8 mouse cellular contexts compared by ENCODE assay signal in genomic region chr6:5645150-5645732, GRCm38 (mm10).
DNase-seq lines count a peak whose midpoint lies in the region; ATAC-seq and TF ChIP-seq lines count a peak whose summit lies in the region.

No protein-coding gene starts in this region.

- TF ChIP-seq POLR2A in CH12.LX (IDR thresholded peaks at IDR 0.05; ENCODE audit: low read depth, low read length) = no peak

- H3K4me3 ChIP-seq in CH12.LX (replicated peaks in 1 of 3; ENCODE audit: low read depth in 2 of 3, low read length in 2 of 3, poor library complexity in 1 of 3) = no peak overlapping the region
- H3K4me3 ChIP-seq in liver, postnatal 0 days (ENCODE audit: low read depth, low read length) = no peak overlapping the region

- WGBS in liver, postnatal 0 days (ENCODE audit: insufficient replicate concordance) = 27% methylated on average over 9 of the region's 9 CpGs

- DNase-seq in CH12.LX (ENCODE audit: extremely low read depth) = peak; percentile 63
- DNase-seq in adrenal gland, postnatal 14 days = peak; percentile 87
- DNase-seq in embryo, embryonic 11.5 days (ENCODE audit: low read depth, low spot score) = peak; percentile 70
- peak; percentile 7 to 26 for DNase-seq in heart, adult 9 months (ENCODE audit: low spot score in 2 of 2)
- peak; percentile 70 for DNase-seq in kidney, postnatal 14 days
- DNase-seq in liver, postnatal 0 days = peak; percentile 69
- DNase-seq in ovary, postnatal 14 days (ENCODE audit: low spot score) = peak; percentile 68

- peak; percentile 86 for TF ChIP-seq CTCF in CH12.LX (conservative IDR thresholded peaks at IDR 0.05 in 1 of 2, IDR thresholded peaks at IDR 0.05 in 1 of 2; ENCODE audit: low read depth in 2 of 2, low read length in 2 of 2)
- peak; percentile 83 for TF ChIP-seq CTCF in liver, postnatal 0 days (IDR thresholded peaks at IDR 0.05; ENCODE audit: low read depth)

- no peaks in the 10 kb centered on the region for H3K27me3 ChIP-seq in CH12.LX (replicated peaks)
- no peaks in the 10 kb centered on the region for H3K27me3 ChIP-seq in liver, postnatal 0 days (ENCODE audit: insufficient read depth, low read length)

- no peak overlapping the region for H3K4me2 ChIP-seq in CH12.LX (ENCODE audit: insufficient read depth, low read depth, poor library complexity, severe bottlenecking)
- no peak overlapping the region for H3K4me2 ChIP-seq in liver, postnatal 0 days (ENCODE audit: low read depth, low read length)

- TF ChIP-seq RAD21 in CH12.LX (IDR thresholded peaks at IDR 0.05; ENCODE audit: low read depth, low read length) = peak; percentile 84

- no peaks in the 10 kb centered on the region for H3K9me3 ChIP-seq in CH12.LX (replicated peaks; ENCODE audit: low read length)
- H3K9me3 ChIP-seq in liver, postnatal 0 days (ENCODE audit: low read length) = no peaks in the 10 kb centered on the region

- TF ChIP-seq EP300 in CH12.LX (IDR thresholded peaks at IDR 0.05; ENCODE audit: low read length) = no peak
- TF ChIP-seq EP300 in liver, postnatal 0 days (IDR thresholded peaks at IDR 0.05; ENCODE audit: low read depth) = no peak

- no peaks in the 10 kb centered on the region for H3K4me1 ChIP-seq in CH12.LX (ENCODE audit: control insufficient read depth in 1 of 2, insufficient read depth in 2 of 2)
- no peaks in the 10 kb centered on the region for H3K4me1 ChIP-seq in liver, postnatal 0 days (ENCODE audit: insufficient read depth)

- H3K79me2 ChIP-seq in CH12.LX (replicated peaks; ENCODE audit: control insufficient read depth, extremely low read depth, insufficient read depth, poor library complexity, severe bottlenecking) = no peaks in the 10 kb centered on the region

- no peaks in the 10 kb centered on the region for H3K36me3 ChIP-seq in CH12.LX (replicated peaks in 1 of 2; ENCODE audit: control insufficient read depth in 1 of 2, insufficient read depth in 1 of 2, low read length in 1 of 2)
- no peaks in the 10 kb centered on the region for H3K36me3 ChIP-seq in liver, postnatal 0 days (replicated peaks; ENCODE audit: insufficient read depth, low read length)

- H3K27ac ChIP-seq in CH12.LX (ENCODE audit: insufficient read depth, low read depth) = no peak overlapping the region
- no peak overlapping the region for H3K27ac ChIP-seq in liver, postnatal 0 days (ENCODE audit: low read depth)

- in situ Hi-C loops in CH12.LX (cut with MboI; ENCODE audit: low pct_ligation_motif_present, low pct_unique_long_range_greater_than_20kb, low sequenced_read_pairs) = no loop called here

- H3K9ac ChIP-seq in CH12.LX (ENCODE audit: insufficient read depth, low read depth) = no peak overlapping the region
- no peak overlapping the region for H3K9ac ChIP-seq in liver, postnatal 0 days (replicated peaks)

- ATAC-seq in liver, postnatal 0 days = no peak
- ATAC-seq in inflammation-experienced regulatory T-cells, adult 6 months = no peak

- dilution Hi-C loops in CH12.LX (cut with MboI; ENCODE audit: extremely low pct_ligation_motif_present, extremely low pct_unique_long_range_greater_than_20kb, low sequenced_read_pairs) = no loop called here

TF ChIP-seq in CH12.LX, 34 proteins besides CTCF, POLR2A, EP300 and RAD21:
- TF ChIP-seq SIN3A (IDR thresholded peaks at IDR 0.05; ENCODE audit: low read length) = 0 out of 2 replicates have a peak, but pooled peaks have one; percentile 22
- no peak for TF ChIP-seq E2F4 (IDR thresholded peaks at IDR 0.05; ENCODE audit: insufficient replicate concordance, low read depth, low read length)
- TF ChIP-seq ZC3H11A (IDR thresholded peaks at IDR 0.05; ENCODE audit: low read depth, low read length) = 0 out of 2 replicates have a peak, but pooled peaks have one; percentile 9
- TF ChIP-seq SMC3 (IDR thresholded peaks at IDR 0.05; ENCODE audit: low read depth, low read length) = peak; percentile 81

Comparison
In these comparisons a context has a peak if more than half of its experiments do, and no peak if none do; other contexts are left out.
1. DNase-seq: peak in every context shown above with its lines; median percentile 87 in adrenal gland, postnatal 14 days; 70 in embryo, embryonic 11.5 days; 70 in kidney, postnatal 14 days; 69 in liver, postnatal 0 days; 68 in ovary, postnatal 14 days; 63 in CH12.LX; 16 in heart, adult 9 months.